Mouse (Mus musculus) heart, adult 2 months (tissue): ENCODE measurements around the gene Ubr1.

Source experiments
- CTCF ChIP-seq: fragments of 200-600 bp; IDR thresholded peaks from 2 replicates; pipeline ENCODE4 v1.8.1; 2022; ENCODE audit warnings: antibody characterized with exemption, mild to moderate bottlenecking, moderate library complexity
- POLR2A ChIP-seq: fragments of 200-500 bp; IDR thresholded peaks from 2 replicates; pipeline ENCODE4 v1.6.1; 2011; ENCODE audit warnings: mild to moderate bottlenecking, low read depth, low read length, control low read depth; ENCODE audit not compliant: insufficient read depth

DNA sequence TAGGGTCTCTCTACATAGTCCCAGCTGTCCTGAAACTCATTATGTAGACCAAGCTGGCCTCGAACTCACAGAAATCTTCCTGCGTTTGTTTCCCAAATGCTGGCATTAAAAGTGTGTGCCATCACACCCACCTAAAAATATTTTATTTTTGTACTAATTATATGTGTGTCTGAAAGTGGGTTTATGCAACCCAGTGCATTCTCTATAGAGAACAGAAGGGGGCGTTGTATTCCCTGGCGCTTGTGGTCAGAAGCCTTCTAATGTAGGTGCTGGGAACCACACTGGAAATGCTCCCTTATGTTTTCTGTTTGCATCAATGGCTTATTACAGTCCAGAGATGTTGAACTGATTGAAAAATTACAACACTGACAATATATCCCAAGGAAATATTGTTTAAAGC lies 5.8 kb upstream of the Ubr1 start:
- peak; percentile 51 for TF ChIP-seq CTCF
- TF ChIP-seq POLR2A, result no peak
